Mouse (Mus musculus): Measurements from ENCODE around the gene Usf2. TPM values are rescaled to one million over a fixed set of nuclear protein-coding genes. Genes with fewer than 3 reads are reported as not detected.

Usf2 gene
- total RNA-seq (2021) = 100 to 1,000 TPM; 113 to 115 TPM
- long read RNA-seq, experiment 1, transcript Usf2-201 (10 exons, 2,419 nt) = major isoform, 9 of 32 reads
- long read RNA-seq, experiment 1, partial matches to known transcripts = 17 of 32 reads
- long read RNA-seq, experiment 1, other reads (novel, unspliced or antisense) = 3 of 32 reads
- long read RNA-seq, experiment 2, transcript Usf2-201 (10 exons, 2,419 nt) = major isoform, 6 of 24 reads
- long read RNA-seq, experiment 2, partial matches to known transcripts = 9 of 24 reads
- long read RNA-seq, experiment 2, other reads (novel, unspliced or antisense) = 9 of 24 reads

DNA sequence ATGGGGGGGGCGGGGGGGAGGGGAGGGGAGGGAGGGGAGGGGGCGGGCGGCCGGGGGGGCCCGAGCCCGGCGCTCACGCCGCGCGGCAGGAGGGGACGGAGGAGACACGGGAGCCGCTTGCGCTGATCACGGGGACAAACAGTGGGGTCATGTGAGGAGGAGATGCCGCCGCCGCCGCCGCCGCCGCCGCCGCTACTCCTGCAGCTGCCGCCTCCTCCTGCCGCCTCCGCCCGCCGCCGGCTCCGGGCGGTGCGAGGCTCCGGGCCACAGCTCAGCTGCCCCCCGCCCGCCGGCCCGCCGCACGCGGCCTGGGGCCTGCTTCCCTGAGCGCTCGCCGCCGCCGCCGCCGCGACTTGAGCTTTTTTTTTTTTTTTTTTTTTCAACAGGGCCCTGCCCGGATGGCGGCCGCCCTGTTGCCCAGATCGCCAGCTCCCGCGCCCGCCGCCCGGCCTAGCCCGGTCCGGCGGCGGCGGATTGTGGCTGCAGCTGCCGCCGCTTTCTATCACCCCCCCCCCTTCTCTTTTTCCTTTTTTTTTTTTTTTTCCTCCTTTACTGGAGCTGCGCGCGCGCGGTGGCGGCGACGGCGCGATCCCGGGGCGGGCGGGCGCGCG is at the start of gene Usf2:
Usf2 (minus strand) TSS at position 48 of the 611 bp plus-strand sequence.
- DNase-seq (ENCODE audit: low spot score in 2 of 2) = peak; percentile 84 to 86
- intact Hi-C loops (cut with DNase I) = loop anchor here (5.0 kb wide), 1 partner anchor 115 kb away; no protein-coding TSS in a partner anchor

DNA sequence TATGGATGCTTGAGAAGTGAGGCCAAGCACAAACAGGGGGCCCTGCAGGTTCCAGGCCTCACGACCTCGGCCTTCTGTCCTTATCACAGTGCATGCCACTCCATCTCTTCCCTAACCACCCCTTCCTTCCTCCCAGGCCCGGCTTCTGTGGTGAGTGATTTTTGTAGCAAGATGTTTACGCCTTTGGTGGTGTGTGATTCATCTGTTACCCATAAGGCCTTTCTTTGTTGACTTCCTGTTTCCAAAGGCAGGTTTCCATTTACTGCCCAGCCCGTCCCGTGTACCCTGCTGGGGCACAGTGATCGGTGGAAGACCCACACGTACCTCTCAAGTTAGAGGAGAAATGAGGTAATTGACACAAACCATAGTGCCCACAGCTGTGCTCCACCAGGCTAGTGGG is 46.0 kb upstream of the Usf2 start:
- intact Hi-C loops (cut with DNase I) = no loop called here
- DNase-seq (ENCODE audit: low spot score in 2 of 2) = no peak

DNA sequence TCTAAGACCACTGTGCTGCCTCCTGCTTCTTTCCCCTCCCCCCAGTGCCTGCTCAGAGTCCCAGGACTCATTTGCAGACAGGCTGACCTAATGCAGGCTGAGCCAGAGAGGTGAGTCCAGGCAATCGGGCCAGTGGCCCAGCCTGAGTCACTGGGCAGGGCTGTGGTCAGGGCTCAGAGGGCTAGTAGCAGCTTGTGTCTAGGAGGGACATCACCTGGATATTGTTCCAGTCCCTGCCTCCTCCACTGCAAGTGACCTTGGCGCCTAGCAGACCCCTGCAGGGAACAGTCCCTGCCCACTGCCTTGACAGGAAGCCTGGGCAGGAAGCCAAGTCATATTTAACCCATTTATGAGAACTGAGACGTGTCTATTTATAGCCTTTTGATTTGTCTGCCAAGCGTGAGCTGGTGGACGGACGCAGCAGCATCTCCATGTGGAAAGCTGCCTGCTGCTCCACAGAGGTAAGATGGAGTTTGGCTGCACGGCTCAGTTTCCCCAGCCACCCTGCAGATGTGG is 44.0 kb upstream of the Usf2 start:
- intact Hi-C loops (cut with DNase I) = no loop called here
- peak; percentile 51 to 67 for DNase-seq (ENCODE audit: low spot score in 2 of 2)

GRCm38 (mm10) chr7:30996491-30996890 is 39.9 kb upstream of the Usf2 start:
- no peak for DNase-seq (ENCODE audit: low spot score in 2 of 2)
- intact Hi-C loops (cut with DNase I) = no loop called here

- intact Hi-C loops (cut with DNase I) = no loop called here
- no peak for DNase-seq (ENCODE audit: low spot score in 2 of 2)
Observed at GRCm38 (mm10) chr7:30993986-30994385, 37.4 kb upstream of the Usf2 start.

DNA sequence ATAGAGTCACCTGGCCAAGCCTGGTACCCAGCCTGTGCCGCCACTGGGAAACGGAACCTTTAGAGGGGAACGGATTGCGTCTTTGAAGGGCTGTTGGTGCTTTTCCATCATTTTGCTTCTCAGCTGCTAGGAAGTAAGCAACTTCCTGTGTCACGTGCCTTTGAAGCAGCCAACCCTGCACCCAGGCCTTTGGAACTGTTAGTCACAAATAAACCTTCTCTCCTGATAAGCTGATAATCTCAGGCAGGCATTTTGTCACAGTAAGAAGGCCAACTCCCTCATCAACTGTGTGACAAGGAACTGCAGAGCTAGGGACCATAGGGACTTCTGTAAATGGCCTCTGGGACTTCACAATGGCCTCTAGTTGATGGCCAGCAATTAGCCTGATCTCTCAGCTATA is 35.5 kb upstream of the Usf2 start:
- no peak for DNase-seq (ENCODE audit: low spot score in 2 of 2)
- intact Hi-C loops (cut with DNase I) = no loop called here

DNA sequence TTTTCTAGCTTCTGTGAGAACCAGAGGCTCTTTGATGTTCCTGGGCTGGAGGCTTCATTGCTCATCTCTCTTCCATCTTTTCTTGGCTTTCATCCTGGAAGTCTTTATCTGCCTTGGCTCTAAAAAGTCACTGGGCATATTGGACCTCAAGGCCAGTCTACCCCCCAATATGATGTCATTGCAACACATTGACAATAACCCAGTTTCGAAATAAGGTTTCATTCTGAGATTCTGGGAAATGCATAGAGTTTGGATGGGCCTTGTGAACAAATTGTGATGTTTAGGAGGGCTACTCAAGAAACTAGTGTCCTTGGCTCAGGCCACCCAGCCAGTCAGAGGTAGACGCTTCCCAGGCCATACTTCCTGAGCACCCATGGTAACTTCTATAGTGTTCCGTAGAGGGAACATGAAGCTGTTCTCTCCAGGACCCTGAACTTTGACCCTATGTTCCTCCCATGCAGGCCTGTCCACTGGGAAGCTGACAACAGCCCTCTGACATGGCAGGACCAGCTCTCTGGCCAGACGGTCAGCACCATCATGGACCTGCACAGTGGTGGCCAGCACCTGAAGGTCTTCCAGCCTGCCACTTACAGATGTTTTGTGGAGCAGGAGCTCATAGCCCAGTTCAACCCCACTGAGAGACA is 32.0 kb upstream of the Usf2 start:
- intact Hi-C loops (cut with DNase I) = no loop called here

DNA sequence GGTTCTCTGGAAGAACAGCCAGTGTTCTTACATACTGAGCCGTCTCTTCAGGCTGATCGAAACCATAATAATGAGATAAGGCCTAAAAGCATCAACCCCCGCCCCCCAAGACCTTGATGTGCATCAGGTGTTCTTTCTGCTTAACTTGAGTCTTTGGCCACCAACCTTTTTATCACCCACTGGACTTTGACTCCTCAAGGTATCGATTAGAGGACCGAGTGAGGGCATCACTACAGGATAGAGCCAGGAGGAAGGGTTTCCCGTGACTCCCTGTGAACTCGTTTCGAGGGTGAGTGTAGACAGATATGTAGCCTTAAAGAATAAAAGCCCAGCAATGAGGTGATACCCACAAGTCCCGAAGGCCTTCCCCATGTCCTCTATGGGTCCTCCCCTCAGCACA is 28.8 kb upstream of the Usf2 start:
- no peak for DNase-seq (ENCODE audit: low spot score in 2 of 2)
- intact Hi-C loops (cut with DNase I) = no loop called here

More for the DNA sequence above, 32.0 kb upstream of the Usf2 start:
- no peak for DNase-seq (ENCODE audit: low spot score in 2 of 2)

DNA sequence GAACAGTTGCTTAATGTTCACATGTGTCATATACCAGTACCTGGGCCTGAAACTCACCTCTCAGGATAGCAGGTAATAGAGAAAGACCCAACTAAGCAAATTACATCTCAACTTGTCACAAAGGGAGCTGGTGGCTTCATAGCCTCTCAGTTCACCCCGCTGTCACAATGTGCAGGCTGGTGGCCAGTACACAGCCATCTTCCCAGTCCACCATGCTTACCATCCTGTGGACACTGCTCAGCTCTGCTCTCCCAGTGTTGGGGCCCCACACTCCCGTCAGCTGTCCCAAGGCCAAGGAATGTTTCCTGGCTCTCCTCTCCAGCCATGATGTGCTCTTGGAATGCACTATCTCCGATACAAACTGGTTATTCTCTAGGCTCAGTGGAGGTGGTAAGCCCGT is 25.1 kb upstream of the Usf2 start:
- intact Hi-C loops (cut with DNase I) = no loop called here

GRCm38 (mm10) chr7:30973501-30974289 is 17.1 kb upstream of the Usf2 start, which contains the start of gene Fam187b:
Fam187b (plus strand) TSS chr7:30973790.
- DNase-seq (ENCODE audit: low spot score in 2 of 2) = peak; percentile 76 to 89
- intact Hi-C loops (cut with DNase I) = loop anchor here (5.0 kb wide), 2 partner anchors 44 to 124 kb away; no protein-coding TSS in a partner anchor

More for the DNA sequence above, 25.1 kb upstream of the Usf2 start:
- no peak for DNase-seq (ENCODE audit: low spot score in 2 of 2)

GRCm38 (mm10) chr7:30973251-30973500 is 16.6 kb upstream of the Usf2 start, which contains the start of gene Lsr:
Lsr (minus strand) TSS chr7:30973464.
- intact Hi-C loops (cut with DNase I) = loop anchor here (5.0 kb wide), 2 partner anchors 44 to 124 kb away; no protein-coding TSS in a partner anchor
- no peak for DNase-seq (ENCODE audit: low spot score in 2 of 2)

- intact Hi-C loops (cut with DNase I) = loop anchor here (5.0 kb wide), 2 partner anchors 45 to 125 kb away; no protein-coding TSS in a partner anchor
Observed at GRCm38 (mm10) chr7:30972426-30973250, 16.0 kb upstream of the Usf2 start.

DNA sequence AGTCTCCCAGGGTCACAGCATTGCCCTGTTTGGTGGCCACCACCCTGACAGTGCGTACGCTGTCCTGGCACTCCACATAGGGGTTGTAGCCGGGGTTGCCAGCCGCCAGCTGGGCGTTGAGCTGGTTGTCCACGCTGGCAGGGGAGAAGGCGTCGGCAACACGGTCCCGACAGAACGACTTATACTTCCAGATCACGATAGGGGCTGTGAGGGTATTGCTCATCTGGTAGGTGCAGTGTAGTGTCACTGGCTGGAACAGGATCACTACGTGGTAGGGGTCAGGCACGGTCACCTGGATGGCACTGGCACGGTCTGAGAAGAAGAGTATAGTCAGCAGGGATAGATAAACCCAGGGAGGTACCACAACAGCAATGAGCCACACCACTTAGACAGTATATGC is 15.3 kb upstream of the Usf2 start:
- no peak for DNase-seq (ENCODE audit: low spot score in 2 of 2)
- intact Hi-C loops (cut with DNase I) = loop anchor here (5.0 kb wide), 2 partner anchors 45 to 125 kb away; no protein-coding TSS in a partner anchor

More at GRCm38 (mm10) chr7:30972426-30973250, 16.0 kb upstream of the Usf2 start:
- no peak for DNase-seq (ENCODE audit: low spot score in 2 of 2)

DNA sequence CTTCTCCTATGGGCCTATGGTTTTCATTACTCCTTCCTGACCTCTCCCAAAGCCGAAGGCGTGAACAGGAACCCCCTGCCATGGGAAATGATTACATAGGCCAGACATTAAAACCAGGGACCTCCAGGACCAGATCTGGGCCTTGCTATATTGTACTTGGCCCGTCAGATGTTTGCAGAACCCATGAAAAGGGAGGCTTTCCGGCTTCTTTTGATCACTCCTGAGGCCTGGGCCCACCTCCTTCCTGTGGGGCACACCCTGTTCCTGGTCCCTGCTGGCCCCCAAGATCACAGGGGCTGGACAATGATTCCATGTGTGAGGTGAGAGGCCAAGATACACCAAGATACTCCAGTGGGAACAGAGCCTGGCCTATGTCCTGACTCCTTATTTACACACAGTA is 12.6 kb upstream of the Usf2 start:
- DNase-seq (ENCODE audit: low spot score in 2 of 2) = no peak
- intact Hi-C loops (cut with DNase I) = no loop called here

DNA sequence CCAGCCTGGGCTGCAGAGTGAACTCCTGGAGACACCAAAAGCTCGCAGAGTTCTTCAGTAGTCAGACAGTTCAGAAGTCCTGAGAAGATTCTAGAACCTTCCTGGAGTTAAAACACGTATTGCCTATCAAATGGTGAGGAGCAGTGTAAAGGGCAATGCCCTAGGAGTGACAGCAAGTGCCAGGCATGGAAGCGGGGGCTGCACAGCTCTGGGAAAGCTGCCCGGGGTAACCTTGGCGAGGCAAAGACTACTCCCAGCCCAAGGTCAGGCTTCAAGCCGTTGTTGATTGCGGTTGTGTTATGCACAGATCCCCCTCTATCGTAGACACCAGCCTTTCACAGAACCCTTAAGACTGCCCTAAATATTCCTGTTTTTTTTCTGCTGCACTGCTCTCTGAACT is 12.0 kb upstream of the Usf2 start:
- DNase-seq (ENCODE audit: low spot score in 2 of 2) = no peak
- intact Hi-C loops (cut with DNase I) = no loop called here

DNA sequence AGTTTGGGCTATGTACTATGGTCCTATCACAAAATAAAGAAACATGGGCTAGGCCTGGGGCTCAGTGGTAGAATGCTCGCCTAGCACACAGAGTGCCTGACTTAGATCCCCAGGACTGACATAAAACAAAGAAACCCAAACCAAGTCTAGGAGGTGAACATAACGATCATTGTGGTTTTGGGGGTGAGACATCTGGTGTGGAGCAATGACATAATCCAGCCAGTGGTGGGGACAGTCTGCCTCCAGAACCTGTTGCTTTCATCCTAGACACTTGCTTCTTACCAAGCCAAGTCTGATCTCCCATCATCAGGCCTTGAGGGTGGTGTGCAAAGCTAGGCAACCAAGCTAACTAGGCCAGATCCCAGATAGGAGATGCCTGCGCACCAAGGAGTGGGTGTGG is 10.1 kb upstream of the Usf2 start:
- DNase-seq (ENCODE audit: low spot score in 2 of 2) = no peak
- intact Hi-C loops (cut with DNase I) = no loop called here

GRCm38 (mm10) chr7:30965677-30966076 is 9.1 kb upstream of the Usf2 start:
- intact Hi-C loops (cut with DNase I) = no loop called here
- no peak for DNase-seq (ENCODE audit: low spot score in 2 of 2)

- DNase-seq (ENCODE audit: low spot score in 2 of 2) = no peak
- intact Hi-C loops (cut with DNase I) = no loop called here
Observed at GRCm38 (mm10) chr7:30964366-30964765, 7.8 kb upstream of the Usf2 start.

DNA sequence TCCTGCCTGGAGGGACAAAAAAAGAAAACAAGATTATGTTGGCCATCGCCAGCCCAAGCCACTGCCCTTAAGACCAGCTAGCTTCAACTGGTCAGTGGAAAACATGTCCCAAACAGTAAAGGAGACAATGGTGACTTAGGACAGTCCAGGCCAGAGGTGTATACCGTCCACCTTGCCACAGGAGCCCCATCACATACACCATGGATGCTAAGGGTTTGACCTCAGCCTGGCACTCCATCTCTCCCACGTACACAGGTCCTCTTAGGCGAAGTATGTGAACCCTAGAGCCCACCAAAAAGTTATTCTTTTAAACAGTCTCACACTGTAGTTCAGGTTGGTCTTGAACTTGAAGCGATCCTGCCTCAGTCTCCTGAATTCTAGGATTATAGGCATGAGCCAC is 6.3 kb upstream of the Usf2 start:
- no peak for DNase-seq (ENCODE audit: low spot score in 2 of 2)
- intact Hi-C loops (cut with DNase I) = no loop called here
